Comparison of ENCODE assay signal across 8 mouse cellular contexts in genomic region chr11:23008181-23008823, GRCm38 (mm10). TPM values are rescaled to one million over a fixed set of nuclear protein-coding genes. Genes with fewer than 3 reads are reported as not detected.
A peak's percentile ranks its signal among the peaks of the same experiment; 100 is the strongest.
DNase-seq lines count a peak whose midpoint lies in the region; ATAC-seq lines count a peak whose summit lies in the region.

No protein-coding gene starts in this region.

- peak overlapping the region; percentile 80 for H3K9ac ChIP-seq in heart, embryonic 14.5 days (ENCODE audit: low read length)
- H3K9ac ChIP-seq in liver, embryonic 13.5 days, result peak overlapping the region; percentile 83
- H3K9ac ChIP-seq in stomach, embryonic 14.5 days (replicated peaks; ENCODE audit: low read depth, low read length), result peak overlapping the region; percentile 50

- under 1% methylated on average over 40 of the region's 40 CpGs for WGBS in heart, embryonic 14.5 days
- under 1% methylated on average over 40 of the region's 40 CpGs for WGBS in liver, embryonic 13.5 days (ENCODE audit: insufficient replicate concordance)
- under 1% methylated on average over 40 of the region's 40 CpGs for WGBS in stomach, embryonic 14.5 days

- no peaks in the 10 kb centered on the region for H3K9me3 ChIP-seq in heart, embryonic 14.5 days (ENCODE audit: control insufficient read depth, low read length)
- H3K9me3 ChIP-seq in liver, embryonic 13.5 days (replicated peaks), result no peaks in the 10 kb centered on the region
- no peaks in the 10 kb centered on the region for H3K9me3 ChIP-seq in stomach, embryonic 14.5 days (ENCODE audit: control insufficient read depth, low read depth, low read length)

- peaks cover 28% of the 10 kb centered on the region for H3K36me3 ChIP-seq in heart, embryonic 14.5 days (ENCODE audit: control insufficient read depth, insufficient read depth, low read length)
- peaks cover 21% of the 10 kb centered on the region for H3K36me3 ChIP-seq in liver, embryonic 13.5 days
- H3K36me3 ChIP-seq in stomach, embryonic 14.5 days (ENCODE audit: control insufficient read depth, insufficient read depth, low read length), result peaks cover 15% of the 10 kb centered on the region

- peak overlapping the region; percentile 83 for H3K4me3 ChIP-seq in brown adipose tissue, adult 24 weeks (ENCODE audit: insufficient read depth, low read depth, low read length)
- H3K4me3 ChIP-seq in heart, embryonic 14.5 days (ENCODE audit: control insufficient read depth in 1 of 2, insufficient read depth in 1 of 2, low read depth in 1 of 2, low read length in 2 of 2), result peak overlapping the region; percentile 63 to 93
- peak overlapping the region; percentile 68 for H3K4me3 ChIP-seq in liver, embryonic 13.5 days (replicated peaks)
- H3K4me3 ChIP-seq in stomach, embryonic 14.5 days (ENCODE audit: low read depth, low read length), result peak overlapping the region; percentile 49

- H3K4me2 ChIP-seq in heart, embryonic 14.5 days (ENCODE audit: low read length), result peak overlapping the region; percentile 88
- H3K4me2 ChIP-seq in liver, embryonic 13.5 days, result peak overlapping the region; percentile 90
- H3K4me2 ChIP-seq in stomach, embryonic 14.5 days (replicated peaks; ENCODE audit: low read depth, low read length), result peak overlapping the region; percentile 75

- peak overlapping the region; percentile 73 for H3K27ac ChIP-seq in brown adipose tissue, adult 24 weeks (replicated peaks; ENCODE audit: low read depth, low read length)
- H3K27ac ChIP-seq in heart, embryonic 14.5 days (replicated peaks in 1 of 2; ENCODE audit: control insufficient read depth in 1 of 2, insufficient read depth in 1 of 2, low read depth in 2 of 2, low read length in 2 of 2), result peak overlapping the region; percentile 89 to 90
- H3K27ac ChIP-seq in liver, embryonic 13.5 days, result peak overlapping the region; percentile 94
- H3K27ac ChIP-seq in stomach, embryonic 14.5 days (ENCODE audit: low read length), result peak overlapping the region; percentile 79

- no peaks in the 10 kb centered on the region for H3K4me1 ChIP-seq in brown adipose tissue, adult 24 weeks (ENCODE audit: control insufficient read depth, insufficient read depth, insufficient read length, low read length)
- 0 out of 4 replicates have a peak, but pooled peaks cover 0 to 4% of the 10 kb centered on the region in 2 experiments for H3K4me1 ChIP-seq in heart, embryonic 14.5 days (ENCODE audit: control insufficient read depth in 2 of 2, insufficient read depth in 2 of 2, low read length in 2 of 2)
- H3K4me1 ChIP-seq in liver, embryonic 13.5 days (replicated peaks), result peaks cover 15% of the 10 kb centered on the region
- no peaks in the 10 kb centered on the region for H3K4me1 ChIP-seq in stomach, embryonic 14.5 days (ENCODE audit: control insufficient read depth, insufficient read depth, low read length)

- no peaks in the 10 kb centered on the region for H3K27me3 ChIP-seq in heart, embryonic 14.5 days (ENCODE audit: control insufficient read depth, insufficient read depth, low read length)
- no peaks in the 10 kb centered on the region for H3K27me3 ChIP-seq in liver, embryonic 13.5 days
- H3K27me3 ChIP-seq in stomach, embryonic 14.5 days (ENCODE audit: control insufficient read depth, insufficient read depth, low read length), result no peaks in the 10 kb centered on the region

- peak; percentile 92 for DNase-seq in kidney, postnatal 14 days
- DNase-seq in liver, embryonic 13.5 days, result peak; percentile 75
- peak; percentile 72 to 78 for DNase-seq in natural killer cell, adult 2 months (ENCODE audit: low spot score in 2 of 2)

- peak; percentile 63 for ATAC-seq in CD4-positive, CD25-positive, alpha-beta regulatory T cell, adult 4 months
- peak; percentile 87 for ATAC-seq in erythroid progenitor cell, adult 5-6 weeks (replicated peaks; ENCODE audit: low FRiP score, poor library complexity, severe bottlenecking)
- peak; percentile 92 for ATAC-seq in heart, embryonic 14.5 days (ENCODE audit: insufficient number of reproducible peaks, insufficient read depth, low FRiP score, low read depth)
- ATAC-seq in liver, embryonic 13.5 days (ENCODE audit: low read depth), result peak; percentile 82
- ATAC-seq in stomach, embryonic 14.5 days (ENCODE audit: insufficient number of reproducible peaks, insufficient read depth, low FRiP score, low read depth), result peak; percentile 91

RNA-seq across cellular contexts. Expression of gene Fam161a, which starts 1.0 kb away (rescaled TPM):
- polyA plus RNA-seq in CD4-positive, CD25-positive, alpha-beta regulatory T cell, adult 4 months (2017; shearing (Covaris generic)), result 1 to 10 TPM; 3.1 to 3.8 TPM
- 5.5 and 5.9 TPM in 2 replicates for polyA plus RNA-seq in brown adipose tissue, adult 24 weeks (2012; ENCODE audit: insufficient read depth, insufficient read length, missing spikeins)
- 8.0 and 29.9 TPM in 2 replicates for total RNA-seq in erythroid progenitor cell, adult 5-6 weeks (2015; ENCODE audit: low replicate concordance)
- 6.8 and 19.2 TPM in 2 replicates for total RNA-seq in erythroid progenitor cell, adult 5-6 weeks (2017; ENCODE audit: low replicate concordance)
- polyA plus RNA-seq in heart, embryonic 14.5 days (2014; fragmentation: Nextera tagmentation; extraction: Ambion mirVana), result 2.0 and 2.8 TPM in 2 replicates
- 0.51 and 1.6 TPM in 2 replicates for polyA plus RNA-seq in liver, embryonic 13.5 days (2015; fragmentation: Nextera tagmentation; extraction: Ambion mirVana)
- 12.1 TPM in 2 replicates for polyA plus RNA-seq in stomach, embryonic 14.5 days (2014; fragmentation: Nextera tagmentation; extraction: Ambion mirVana)

RNA-seq across cellular contexts. Expression of gene Cct4, which starts 18.0 kb away (rescaled TPM):
- polyA plus RNA-seq in CD4-positive, CD25-positive, alpha-beta regulatory T cell, adult 4 months (2017; shearing (Covaris generic)), result 100 to 1,000 TPM; 181 to 233 TPM
- polyA plus RNA-seq in brown adipose tissue, adult 24 weeks (2012; ENCODE audit: insufficient read depth, insufficient read length, missing spikeins), result 98.0 and 116 TPM in 2 replicates
- total RNA-seq in erythroid progenitor cell, adult 5-6 weeks (2015; ENCODE audit: low replicate concordance), result 104 and 114 TPM in 2 replicates
- total RNA-seq in erythroid progenitor cell, adult 5-6 weeks (2017; ENCODE audit: low replicate concordance), result 71.1 and 77.6 TPM in 2 replicates
- 214 and 223 TPM in 2 replicates for polyA plus RNA-seq in heart, embryonic 14.5 days (2014; fragmentation: Nextera tagmentation; extraction: Ambion mirVana)
- polyA plus RNA-seq in liver, embryonic 13.5 days (2015; fragmentation: Nextera tagmentation; extraction: Ambion mirVana), result 206 and 239 TPM in 2 replicates
- 288 TPM in 2 replicates for polyA plus RNA-seq in stomach, embryonic 14.5 days (2014; fragmentation: Nextera tagmentation; extraction: Ambion mirVana)

RNA-seq across cellular contexts. Expression of gene Commd1, which starts 26.1 kb away (rescaled TPM):
- polyA plus RNA-seq in CD4-positive, CD25-positive, alpha-beta regulatory T cell, adult 4 months (2017; shearing (Covaris generic)), result 10 to 100 TPM; 78.2 to 81.2 TPM
- 196 and 213 TPM in 2 replicates for polyA plus RNA-seq in brown adipose tissue, adult 24 weeks (2012; ENCODE audit: insufficient read depth, insufficient read length, missing spikeins)
- total RNA-seq in erythroid progenitor cell, adult 5-6 weeks (2015; ENCODE audit: low replicate concordance), result 38.1 and 66.7 TPM in 2 replicates
- total RNA-seq in erythroid progenitor cell, adult 5-6 weeks (2017; ENCODE audit: low replicate concordance), result 30.7 and 36.3 TPM in 2 replicates
- 361 and 392 TPM in 2 replicates for polyA plus RNA-seq in heart, embryonic 14.5 days (2014; fragmentation: Nextera tagmentation; extraction: Ambion mirVana)
- 209 and 224 TPM in 2 replicates for polyA plus RNA-seq in liver, embryonic 13.5 days (2015; fragmentation: Nextera tagmentation; extraction: Ambion mirVana)
- 414 and 444 TPM in 2 replicates for polyA plus RNA-seq in stomach, embryonic 14.5 days (2014; fragmentation: Nextera tagmentation; extraction: Ambion mirVana)

RNA-seq across cellular contexts. Expression of gene Gm28048, which starts 26.4 kb away (rescaled TPM):
- polyA plus RNA-seq in CD4-positive, CD25-positive, alpha-beta regulatory T cell, adult 4 months (2017; shearing (Covaris generic)), result 10 to 100 TPM; 25.1 to 38.5 TPM
- 5.4 and 5.8 TPM in 2 replicates for polyA plus RNA-seq in brown adipose tissue, adult 24 weeks (2012; ENCODE audit: insufficient read depth, insufficient read length, missing spikeins)
- 13.0 and 16.9 TPM in 2 replicates for total RNA-seq in erythroid progenitor cell, adult 5-6 weeks (2015; ENCODE audit: low replicate concordance)
- total RNA-seq in erythroid progenitor cell, adult 5-6 weeks (2017; ENCODE audit: low replicate concordance), result 1.6 and 13.6 TPM in 2 replicates
- 8.1 and 10.0 TPM in 2 replicates for polyA plus RNA-seq in heart, embryonic 14.5 days (2014; fragmentation: Nextera tagmentation; extraction: Ambion mirVana)
- polyA plus RNA-seq in liver, embryonic 13.5 days (2015; fragmentation: Nextera tagmentation; extraction: Ambion mirVana), result 6.8 and 9.0 TPM in 2 replicates
- 9.2 and 12.6 TPM in 2 replicates for polyA plus RNA-seq in stomach, embryonic 14.5 days (2014; fragmentation: Nextera tagmentation; extraction: Ambion mirVana)

RNA-seq across cellular contexts. Expression of gene Zrsr1, which starts 36.5 kb away (rescaled TPM):
- 10 to 100 TPM in 1 of 2 experiments, 1 to 10 TPM in 1; 8.2 to 10.2 TPM for polyA plus RNA-seq in CD4-positive, CD25-positive, alpha-beta regulatory T cell, adult 4 months (2017; shearing (Covaris generic))
- polyA plus RNA-seq in brown adipose tissue, adult 24 weeks (2012; ENCODE audit: insufficient read depth, insufficient read length, missing spikeins), result 29.4 and 32.5 TPM in 2 replicates
- 27.4 and 31.0 TPM in 2 replicates for total RNA-seq in erythroid progenitor cell, adult 5-6 weeks (2015; ENCODE audit: low replicate concordance)
- 48.4 and 75.7 TPM in 2 replicates for total RNA-seq in erythroid progenitor cell, adult 5-6 weeks (2017; ENCODE audit: low replicate concordance)
- polyA plus RNA-seq in heart, embryonic 14.5 days (2014; fragmentation: Nextera tagmentation; extraction: Ambion mirVana), result 1.9 and 2.2 TPM in 2 replicates
- polyA plus RNA-seq in liver, embryonic 13.5 days (2015; fragmentation: Nextera tagmentation; extraction: Ambion mirVana), result 2.2 and 2.8 TPM in 2 replicates
- polyA plus RNA-seq in stomach, embryonic 14.5 days (2014; fragmentation: Nextera tagmentation; extraction: Ambion mirVana), result 1.9 and 2.2 TPM in 2 replicates

Comparison
In these comparisons a context has a peak if more than half of its experiments do, and no peak if none do; other contexts are left out.
1. Peak in every context shown above with its lines: DNase-seq, ATAC-seq, H3K4me3 ChIP-seq and H3K27ac ChIP-seq.